Mouse (Mus musculus): ENCODE data around the gene Rara.

DNA sequence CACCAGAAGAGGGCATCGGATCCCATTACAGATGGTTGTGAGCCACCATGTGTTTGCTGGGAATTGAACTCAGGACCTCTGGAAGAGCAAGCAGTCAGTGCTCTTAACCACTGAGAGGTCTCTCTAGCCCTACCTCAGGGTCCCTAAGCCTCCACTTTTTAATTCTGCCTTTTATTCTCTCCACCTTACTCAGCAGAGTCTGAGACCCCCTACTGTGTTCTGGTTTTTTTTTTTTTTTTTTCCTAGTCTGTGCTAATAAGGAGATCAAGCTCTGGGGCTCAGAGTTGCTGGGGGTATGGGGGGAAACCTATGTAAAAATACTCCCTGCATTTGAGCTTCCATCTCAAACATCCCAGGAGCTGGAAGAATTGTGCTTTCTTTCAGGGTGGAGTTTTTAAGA, 24.5 kb downstream of the Rara start:
- TF ChIP-seq POLR2A (IDR thresholded peaks at IDR 0.05; ENCODE audit: borderline replicate concordance, insufficient read depth, low read length) = no peak
- no peak for TF ChIP-seq CTCF (IDR thresholded peaks at IDR 0.05; ENCODE audit: borderline replicate concordance, insufficient read depth, low read depth, low read length)

Measured in cerebellum, adult 2 months (tissue).